Mouse (Mus musculus): ENCODE results near the gene Olfr1008. TPM values are rescaled to one million over a fixed set of nuclear protein-coding genes. Genes with fewer than 3 reads are reported as not detected.

The Olfr1008 gene
- polyA plus RNA-seq, 1 experiment from 2014 or later = not detected

Other genes with a start within 250 kb of the Olfr1008 start
- not detected in 2 replicates for gene Olfr995, start 245.8 kb upstream of the Olfr1008 start, polyA plus RNA-seq (2014; fragmentation: Nextera tagmentation; extraction: Ambion mirVana)
- not detected in 2 replicates for gene 4833423E24Rik, start 170.4 kb upstream of the Olfr1008 start, polyA plus RNA-seq (2014; fragmentation: Nextera tagmentation; extraction: Ambion mirVana)
- not detected in 2 replicates for gene Olfr996, start 110.2 kb upstream of the Olfr1008 start, polyA plus RNA-seq (2014; fragmentation: Nextera tagmentation; extraction: Ambion mirVana)
- not detected in 2 replicates for gene Olfr998, start 100.5 kb upstream of the Olfr1008 start, polyA plus RNA-seq (2014; fragmentation: Nextera tagmentation; extraction: Ambion mirVana)
- gene Olfr1000, start 77.5 kb upstream of the Olfr1008 start, polyA plus RNA-seq (2014; fragmentation: Nextera tagmentation; extraction: Ambion mirVana) = not detected in 2 replicates
- gene Olfr1002, start 38.7 kb upstream of the Olfr1008 start, polyA plus RNA-seq (2014; fragmentation: Nextera tagmentation; extraction: Ambion mirVana) = not detected in 2 replicates
- gene Olfr154, start 25.0 kb upstream of the Olfr1008 start, polyA plus RNA-seq (2014; fragmentation: Nextera tagmentation; extraction: Ambion mirVana) = not detected in 2 replicates
- not detected in 2 replicates for gene Olfr1006, start 10.7 kb upstream of the Olfr1008 start, polyA plus RNA-seq (2014; fragmentation: Nextera tagmentation; extraction: Ambion mirVana)
- gene Olfr1009, start 26.0 kb downstream of the Olfr1008 start, polyA plus RNA-seq (2014; fragmentation: Nextera tagmentation; extraction: Ambion mirVana) = not detected in 2 replicates
- not detected in 2 replicates for gene Olfr1012, start 73.3 kb downstream of the Olfr1008 start, polyA plus RNA-seq (2014; fragmentation: Nextera tagmentation; extraction: Ambion mirVana)
- not detected in 2 replicates for gene Olfr1013, start 77.7 kb downstream of the Olfr1008 start, polyA plus RNA-seq (2014; fragmentation: Nextera tagmentation; extraction: Ambion mirVana)
- gene Olfr1014, start 83.3 kb downstream of the Olfr1008 start, polyA plus RNA-seq (2014; fragmentation: Nextera tagmentation; extraction: Ambion mirVana) = not detected in 2 replicates
- not detected in 2 replicates for gene Olfr1015, start 92.6 kb downstream of the Olfr1008 start, polyA plus RNA-seq (2014; fragmentation: Nextera tagmentation; extraction: Ambion mirVana)
- gene Olfr1016, start 113.1 kb downstream of the Olfr1008 start, polyA plus RNA-seq (2014; fragmentation: Nextera tagmentation; extraction: Ambion mirVana) = not detected in 2 replicates
- gene Olfr1018, start 129.0 kb downstream of the Olfr1008 start, polyA plus RNA-seq (2014; fragmentation: Nextera tagmentation; extraction: Ambion mirVana) = not detected in 2 replicates
- gene Olfr1019, start 156.1 kb downstream of the Olfr1008 start, polyA plus RNA-seq (2014; fragmentation: Nextera tagmentation; extraction: Ambion mirVana) = not detected in 2 replicates
- gene Olfr1020, start 157.6 kb downstream of the Olfr1008 start, polyA plus RNA-seq (2014; fragmentation: Nextera tagmentation; extraction: Ambion mirVana) = not detected in 2 replicates
- not detected in 2 replicates for gene Olfr1022, start 179.2 kb downstream of the Olfr1008 start, polyA plus RNA-seq (2014; fragmentation: Nextera tagmentation; extraction: Ambion mirVana)
- not detected in 2 replicates for gene Olfr1023, start 196.2 kb downstream of the Olfr1008 start, polyA plus RNA-seq (2014; fragmentation: Nextera tagmentation; extraction: Ambion mirVana)
- not detected in 2 replicates for gene Olfr1024, start 215.6 kb downstream of the Olfr1008 start, polyA plus RNA-seq (2014; fragmentation: Nextera tagmentation; extraction: Ambion mirVana)
- gene Olfr1025-ps1, start 225.8 kb downstream of the Olfr1008 start, polyA plus RNA-seq (2014; fragmentation: Nextera tagmentation; extraction: Ambion mirVana) = not detected in 2 replicates
- not detected in 2 replicates for gene Olfr1026, start 232.1 kb downstream of the Olfr1008 start, polyA plus RNA-seq (2014; fragmentation: Nextera tagmentation; extraction: Ambion mirVana)

All from heart, embryonic 11.5 days (tissue).